Mouse (Mus musculus): ENCODE data around the gene Casp2.

DNA sequence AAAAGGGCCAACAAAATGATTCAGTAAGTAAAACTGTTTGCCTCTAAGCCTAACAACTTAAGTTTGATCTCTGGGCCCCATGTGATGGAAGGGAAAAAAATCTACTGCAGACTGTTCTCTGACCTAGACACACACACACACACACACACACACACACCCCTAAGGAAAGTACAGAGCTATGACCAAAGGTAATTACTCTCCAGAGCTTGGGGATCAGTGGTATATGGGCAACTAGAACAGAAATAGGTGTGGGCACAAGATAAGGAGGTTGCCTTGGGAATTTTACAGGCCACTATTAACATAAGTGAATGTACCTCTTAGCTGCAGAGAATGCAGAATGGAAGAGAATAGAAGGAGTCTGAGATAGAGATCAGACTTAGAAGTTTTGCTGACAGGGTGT is 22.8 kb downstream of the Casp2 start:
- TF ChIP-seq POLR2A (IDR thresholded peaks at IDR 0.05; ENCODE audit: low read depth, low read length) (no peak), CTCF (IDR thresholded peaks at IDR 0.05; ENCODE audit: borderline replicate concordance, insufficient read depth, low read length) (no peak)
